Mouse (Mus musculus) ES-E14 (cell line): ENCODE measurements at regions not wholly inside any gene's neighbourhood (a gene's known extent, or its start where the extent isn't known, plus 50 kb on each side); places are given as distances from the start of the nearest gene placed in this dataset.

Experiments
- DNase-seq: peaks from one replicate; pipeline ENCODE4 v3.0.0-alpha.2; 2013; ENCODE audit warnings: low read depth, low spot score
- H3K27ac ChIP-seq: 2 replicates; pipeline ENCODE4 v1.5.1; 2012; ENCODE audit warnings: low read depth, mild to moderate bottlenecking, low read length, moderate library complexity, mixed read lengths; ENCODE audit not compliant: poor library complexity, insufficient read depth, severe bottlenecking
- H3K36me3 ChIP-seq: 2 replicates; pipeline ENCODE4 v1.6.1; 2012; ENCODE audit warnings: mild to moderate bottlenecking, low read length, moderate library complexity, mixed read lengths; ENCODE audit not compliant: control insufficient read depth, poor library complexity, insufficient read depth, severe bottlenecking
- H3K4me1 ChIP-seq, 2 experiments: fragments of 150-350 bp in 1 of 2; sonication (generic) in 1 of 2; 2 replicates each; pipeline ENCODE4 v1.6.1; 2012; ENCODE audit warnings: low read length in 2 of 2, mild to moderate bottlenecking in 1 of 2, mixed read lengths in 1 of 2; ENCODE audit not compliant: control insufficient read depth in 2 of 2, insufficient read depth in 2 of 2, poor library complexity in 1 of 2
- H3K4me3 ChIP-seq, 2 experiments: fragments of 150-350 bp in 1 of 2; sonication (generic) in 1 of 2; 2 replicates each; pipeline ENCODE4 v1.5.1; 2012; ENCODE audit warnings: low read length in 2 of 2, low read depth in 1 of 2, mild to moderate bottlenecking in 1 of 2, mixed read lengths in 1 of 2; ENCODE audit not compliant: insufficient read depth in 1 of 2, poor library complexity in 1 of 2, severe bottlenecking in 1 of 2
- H3K9ac ChIP-seq: 2 replicates; pipeline ENCODE4 v1.6.1; 2012; ENCODE audit warnings: low read depth, mild to moderate bottlenecking, low read length, mixed read lengths; ENCODE audit not compliant: poor library complexity, insufficient read depth, severe bottlenecking
- H3K9me3 ChIP-seq: fragments of 150-350 bp; sonication (generic); 2 replicates; pipeline ENCODE4 v1.6.1; 2012; ENCODE audit warnings: low read depth, mild to moderate bottlenecking, low read length; ENCODE audit not compliant: control insufficient read depth, insufficient read depth
- CHD2 ChIP-seq: IDR thresholded peaks from 2 replicates; pipeline ENCODE4 v1.6.1; 2014; ENCODE audit warnings: mild to moderate bottlenecking, low read depth, low read length, inconsistent platforms
- HCFC1 ChIP-seq: IDR thresholded peaks from 2 replicates; pipeline ENCODE4 v1.6.1; 2012; ENCODE audit warnings: low read length, inconsistent platforms, borderline replicate concordance; ENCODE audit not compliant: insufficient read depth
- MAFK ChIP-seq: IDR thresholded peaks from 2 replicates; pipeline ENCODE4 v1.6.1; 2014; ENCODE audit warnings: mild to moderate bottlenecking, low read depth, low read length, inconsistent platforms; ENCODE audit not compliant: insufficient read depth
- ZC3H11A ChIP-seq: IDR thresholded peaks from 2 replicates; pipeline ENCODE4 v1.6.1; 2012; ENCODE audit warnings: low read depth, mild to moderate bottlenecking, inconsistent platforms, low read length, borderline replicate concordance
- ZNF384 ChIP-seq: IDR thresholded peaks from 2 replicates; pipeline ENCODE4 v1.6.1; 2012; ENCODE audit warnings: low read depth, low read length, inconsistent platforms
- in situ Hi-C, 2 experiments: fragments of 600-800 bp; cut with MboI; formaldehyde crosslinking; loops; one replicate each; pipeline ENCODE4 v1.15.1; 2025; ENCODE audit warnings: low sequenced_read_pairs in 2 of 2, inconsistent platforms in 1 of 2; ENCODE audit not compliant: unreplicated experiment in 2 of 2

GRCm38 (mm10) chr5:64577424-64577823 is 225.8 kb upstream of the Klf3 start:
- Histone ChIP-seq H3K27ac (no peak overlapping the region), H3K4me3 (no peak overlapping the region), H3K9ac (no peak overlapping the region), H3K4me1 (peaks cover 0 to 20% of the 10 kb centered on the region in 2 experiments; a peak in 3 of 4 replicates), H3K9me3 (no peaks in the 10 kb centered on the region), H3K36me3 (no peaks in the 10 kb centered on the region)
- DNase-seq = no peak
- in situ Hi-C loops = loop anchor here in 1 of 2 experiments (25.0 kb wide), 1 partner anchor 235 kb away; the partner anchor contains the start of gene Klf3
- TF ChIP-seq MAFK = no peak
- no peak for TF ChIP-seq CHD2
- no peak for TF ChIP-seq HCFC1
- TF ChIP-seq ZC3H11A = no peak
- TF ChIP-seq ZNF384 = no peak

GRCm38 (mm10) chr5:64578536-64578935 is 224.7 kb upstream of the Klf3 start:
- no peak overlapping the region for H3K27ac ChIP-seq
- H3K36me3 ChIP-seq = no peaks in the 10 kb centered on the region
- no peak for DNase-seq
- in situ Hi-C loops = loop anchor here in 1 of 2 experiments (25.0 kb wide), 1 partner anchor 234 kb away; the partner anchor contains the start of gene Klf3
- H3K4me3 ChIP-seq = no peak overlapping the region
- no peaks in the 10 kb centered on the region for H3K9me3 ChIP-seq
- H3K4me1 ChIP-seq = peaks cover 0 to 20% of the 10 kb centered on the region in 2 experiments; a peak in 3 of 4 replicates
- TF ChIP-seq MAFK = no peak
- TF ChIP-seq ZNF384 = no peak
- no peak for TF ChIP-seq CHD2
- no peak for TF ChIP-seq HCFC1
- TF ChIP-seq ZC3H11A = no peak
- no peak overlapping the region for H3K9ac ChIP-seq

- DNase-seq = no peak
- H3K9ac ChIP-seq = no peak overlapping the region
- H3K9me3 ChIP-seq = no peaks in the 10 kb centered on the region
- no peak overlapping the region; the same call in 1 of the 2 replicates for H3K27ac ChIP-seq
- H3K4me3 ChIP-seq = no peak overlapping the region
- no peaks in the 10 kb centered on the region for H3K36me3 ChIP-seq
- H3K4me1 ChIP-seq = peaks cover 0 to 20% of the 10 kb centered on the region in 2 experiments; a peak in 3 of 4 replicates
- in situ Hi-C loops = loop anchor here in 1 of 2 experiments (25.0 kb wide), 1 partner anchor 233 kb away; the partner anchor contains the start of gene Klf3
- TF ChIP-seq CHD2 = no peak
- no peak for TF ChIP-seq ZC3H11A
- TF ChIP-seq HCFC1 = no peak
- no peak for TF ChIP-seq ZNF384
- no peak for TF ChIP-seq MAFK
These were observed 224.1 kb upstream of the Klf3 start for GRCm38 (mm10) chr5:64579086-64579485.

GRCm38 (mm10) chr5:64579494-64580339 is 223.5 kb upstream of the Klf3 start:
- in situ Hi-C loops = loop anchor here (10.0 to 25.0 kb wide), 4 partner anchors 195 to 285 kb away; partner anchors contain the start of gene Klf3 (in 1 of the 2)
- H3K9ac ChIP-seq = no peak overlapping the region
- no peak overlapping the region for H3K4me3 ChIP-seq
- H3K36me3 ChIP-seq = no peaks in the 10 kb centered on the region
- peak overlapping the region; percentile 54 for H3K27ac ChIP-seq
- peaks cover 0 to 20% of the 10 kb centered on the region in 2 experiments; a peak in 3 of 4 replicates for H3K4me1 ChIP-seq
- no peaks in the 10 kb centered on the region for H3K9me3 ChIP-seq
- DNase-seq = peak; percentile 42
- TF ChIP-seq CHD2 = peak; percentile 15; the same call in 1 of the 2 replicates
- no peak for TF ChIP-seq ZC3H11A
- TF ChIP-seq HCFC1 = no peak
